Mouse (Mus musculus) CH12.LX (cell line): ENCODE data around the gene Zmynd8. TPM values are rescaled to one million over a fixed set of nuclear protein-coding genes. Genes with fewer than 3 reads are reported as not detected.

ENCODE experiments used
- DNase-seq: peaks from one replicate; pipeline ENCODE4 v3.0.0-alpha.2; 2013; ENCODE audit errors: extremely low read depth
- H3K27ac ChIP-seq: 2 replicates; pipeline ENCODE4 v1.5.1; 2012; ENCODE audit warnings: low read depth, mild to moderate bottlenecking, control low read depth, moderate library complexity; ENCODE audit not compliant: insufficient read depth
- H3K27me3 ChIP-seq: replicated peaks from 2 replicates; pipeline ENCODE3; 2012; ENCODE audit warnings: inconsistent platforms
- H3K36me3 ChIP-seq, 2 experiments: replicated peaks in 1 of 2; 2 replicates each; pipeline versions ENCODE3 to v1.6.1; 2012; ENCODE audit warnings: inconsistent platforms in 1 of 2, low read length in 1 of 2, mild to moderate bottlenecking in 1 of 2, mixed read lengths in 1 of 2, moderate library complexity in 1 of 2; ENCODE audit not compliant: control insufficient read depth in 1 of 2, insufficient read depth in 1 of 2
- H3K4me1 ChIP-seq, 2 experiments: 2 replicates each; pipeline ENCODE4 v1.6.1; 2012; ENCODE audit warnings: inconsistent platforms in 1 of 2, moderate library complexity in 1 of 2; ENCODE audit not compliant: insufficient read depth in 2 of 2, control insufficient read depth in 1 of 2
- H3K4me2 ChIP-seq: 2 replicates; pipeline ENCODE4 v1.6.1; 2012; ENCODE audit warnings: low read depth, mild to moderate bottlenecking, control low read depth; ENCODE audit not compliant: poor library complexity, insufficient read depth, severe bottlenecking
- H3K4me3 ChIP-seq, 3 experiments: fragments of 150-350 bp in 1 of 3; sonication (generic) in 1 of 3; replicated peaks in 1 of 3; 2 replicates each; pipeline versions ENCODE3 to v1.5.1; 2011 to 2012; ENCODE audit warnings: low read depth in 2 of 3, low read length in 2 of 3, mild to moderate bottlenecking in 2 of 3, moderate library complexity in 2 of 3, control low read depth in 1 of 3, improper control_type of control experiment in 1 of 3, inconsistent platforms in 1 of 3, mixed read lengths in 1 of 3; ENCODE audit not compliant: poor library complexity in 1 of 3
- H3K79me2 ChIP-seq: replicated peaks from 2 replicates; pipeline ENCODE4 v1.6.1; 2012; ENCODE audit warnings: mild to moderate bottlenecking, moderate library complexity; ENCODE audit not compliant: control insufficient read depth, poor library complexity, insufficient read depth, severe bottlenecking; ENCODE audit errors: extremely low read depth
- H3K9ac ChIP-seq: 2 replicates; pipeline ENCODE4 v1.6.1; 2012; ENCODE audit warnings: low read depth, mild to moderate bottlenecking, control low read depth, moderate library complexity; ENCODE audit not compliant: insufficient read depth
- H3K9me3 ChIP-seq: replicated peaks from 2 replicates; pipeline ENCODE3; 2012; ENCODE audit warnings: low read length, inconsistent platforms, mixed read lengths
- BHLHE40 ChIP-seq: IDR thresholded peaks from 2 replicates; pipeline ENCODE4 v1.6.1; 2011; ENCODE audit warnings: mild to moderate bottlenecking, low read depth, low read length, improper control_type of control experiment
- CHD1 ChIP-seq: IDR thresholded peaks from 2 replicates; pipeline ENCODE4 v1.6.1; 2012; ENCODE audit warnings: low read depth, low read length, improper control_type of control experiment, inconsistent platforms
- CHD2 ChIP-seq: IDR thresholded peaks from 2 replicates; pipeline ENCODE4 v1.6.1; 2011; ENCODE audit warnings: low read length, improper control_type of control experiment
- CTCF ChIP-seq, 2 experiments: IDR thresholded peaks in 1 of 2; conservative IDR thresholded peaks in 1 of 2; 2 replicates each; pipeline ENCODE4 v1.5.1; 2011 to 2012; ENCODE audit warnings: low read depth in 2 of 2, low read length in 2 of 2, improper control_type of control experiment in 1 of 2, inconsistent platforms in 1 of 2, mild to moderate bottlenecking in 1 of 2, moderate library complexity in 1 of 2
- E2F4 ChIP-seq: IDR thresholded peaks from 2 replicates; pipeline ENCODE4 v1.6.1; 2011; ENCODE audit warnings: low read depth, low read length, improper control_type of control experiment; ENCODE audit not compliant: insufficient replicate concordance
- EP300 ChIP-seq: IDR thresholded peaks from 2 replicates; pipeline ENCODE4 v1.6.1; 2011; ENCODE audit warnings: low read length, improper control_type of control experiment
- ETS1 ChIP-seq: conservative IDR thresholded peaks from 2 replicates; pipeline ENCODE4 v1.6.1; 2012; ENCODE audit warnings: low read depth, mild to moderate bottlenecking, inconsistent platforms, low read length, improper control_type of control experiment, moderate library complexity
- GABPA ChIP-seq: IDR thresholded peaks from 2 replicates; pipeline ENCODE4 v1.6.1; 2012; ENCODE audit warnings: low read depth, low read length, improper control_type of control experiment, inconsistent platforms; ENCODE audit not compliant: insufficient replicate concordance
- IRF4 ChIP-seq: IDR thresholded peaks from 2 replicates; pipeline ENCODE4 v1.6.1; 2014; ENCODE audit warnings: low read depth, mild to moderate bottlenecking, inconsistent platforms, low read length, improper control_type of control experiment
- JUN ChIP-seq: IDR thresholded peaks from 2 replicates; pipeline ENCODE4 v1.6.1; 2011; ENCODE audit warnings: low read depth, mild to moderate bottlenecking, low read length, improper control_type of control experiment, moderate library complexity; ENCODE audit not compliant: insufficient read depth
- JUND ChIP-seq: conservative IDR thresholded peaks from 2 replicates; pipeline ENCODE4 v1.6.1; 2011; ENCODE audit warnings: low read depth, low read length, improper control_type of control experiment
- KAT2A ChIP-seq: IDR thresholded peaks from 2 replicates; pipeline ENCODE4 v1.6.1; 2012; ENCODE audit warnings: low read length, improper control_type of control experiment, inconsistent platforms; ENCODE audit not compliant: insufficient replicate concordance
- MAFK ChIP-seq: IDR thresholded peaks from 2 replicates; pipeline ENCODE4 v1.6.1; 2011; ENCODE audit warnings: low read length, improper control_type of control experiment; ENCODE audit not compliant: insufficient replicate concordance
- MAX ChIP-seq: IDR thresholded peaks from 2 replicates; pipeline ENCODE4 v1.6.1; 2011; ENCODE audit warnings: low read length, improper control_type of control experiment
- MAZ ChIP-seq: IDR thresholded peaks from 2 replicates; pipeline ENCODE4 v1.6.1; 2012; ENCODE audit warnings: low read depth, mild to moderate bottlenecking, inconsistent platforms, low read length, improper control_type of control experiment, moderate library complexity
- MXI1 ChIP-seq: IDR thresholded peaks from 2 replicates; pipeline ENCODE4 v1.6.1; 2011; ENCODE audit warnings: mild to moderate bottlenecking, low read depth, low read length, improper control_type of control experiment
- MYC ChIP-seq: IDR thresholded peaks from 2 replicates; pipeline ENCODE4 v1.6.1; 2011; ENCODE audit warnings: low read depth, mild to moderate bottlenecking, improper control_type of control experiment, low read length
- NELFE ChIP-seq: IDR thresholded peaks from 2 replicates; pipeline ENCODE4 v1.6.1; 2011; ENCODE audit warnings: low read depth, low read length, improper control_type of control experiment
- NRF1 ChIP-seq: IDR thresholded peaks from 2 replicates; pipeline ENCODE4 v1.6.1; 2014; ENCODE audit warnings: low read depth, mild to moderate bottlenecking, inconsistent platforms, low read length, improper control_type of control experiment, moderate library complexity
- PAX5 ChIP-seq: IDR thresholded peaks from 2 replicates; pipeline ENCODE4 v1.6.1; 2012; ENCODE audit warnings: low read length, inconsistent platforms, mixed read lengths
- POLR2AphosphoS2 ChIP-seq: IDR thresholded peaks from 2 replicates; pipeline ENCODE4 v1.6.1; 2011; ENCODE audit warnings: low read depth, low read length, improper control_type of control experiment
- RAD21 ChIP-seq: IDR thresholded peaks from 2 replicates; pipeline ENCODE4 v1.6.1; 2011; ENCODE audit warnings: low read depth, mild to moderate bottlenecking, low read length, improper control_type of control experiment, moderate library complexity
- RCOR1 ChIP-seq: conservative IDR thresholded peaks from 2 replicates; pipeline ENCODE4 v1.6.1; 2012; ENCODE audit warnings: low read depth, mild to moderate bottlenecking, inconsistent platforms, low read length, improper control_type of control experiment
- SIN3A ChIP-seq: IDR thresholded peaks from 2 replicates; pipeline ENCODE4 v1.6.1; 2012; ENCODE audit warnings: low read length, improper control_type of control experiment, inconsistent platforms
- SMC3 ChIP-seq: IDR thresholded peaks from 2 replicates; pipeline ENCODE4 v1.6.1; 2011; ENCODE audit warnings: low read depth, low read length, improper control_type of control experiment
- UBTF ChIP-seq: IDR thresholded peaks from 2 replicates; pipeline ENCODE4 v1.6.1; 2012; ENCODE audit warnings: low read depth, mild to moderate bottlenecking, inconsistent platforms, low read length, improper control_type of control experiment, moderate library complexity
- USF1 ChIP-seq: IDR thresholded peaks from 2 replicates; pipeline ENCODE4 v1.6.1; 2014; ENCODE audit warnings: low read depth, mild to moderate bottlenecking, inconsistent platforms, low read length, improper control_type of control experiment
- USF2 ChIP-seq: conservative IDR thresholded peaks from 2 replicates; pipeline ENCODE4 v1.6.1; 2011; ENCODE audit warnings: low read depth, low read length, improper control_type of control experiment
- ZMIZ1 ChIP-seq: IDR thresholded peaks from 2 replicates; pipeline ENCODE4 v1.6.1; 2012; ENCODE audit warnings: low read depth, mild to moderate bottlenecking, inconsistent platforms, low read length, improper control_type of control experiment
- ZNF384 ChIP-seq: IDR thresholded peaks from 2 replicates; pipeline ENCODE4 v1.6.1; 2012; ENCODE audit warnings: low read depth, low read length, improper control_type of control experiment, inconsistent platforms
- dilution Hi-C: fragments of 300-500 bp; cut with MboI; formaldehyde crosslinking; loops from 2 replicates; pipeline ENCODE4 v1.14.3; 2020; ENCODE audit warnings: low sequenced_read_pairs; ENCODE audit not compliant: extremely low pct_unique_long_range_greater_than_20kb, extremely low pct_ligation_motif_present
- in situ Hi-C: fragments of 300-500 bp; cut with MboI; formaldehyde crosslinking; loops from 3 replicates; pipeline ENCODE4 v1.14.3; 2019; ENCODE audit warnings: low sequenced_read_pairs, low pct_ligation_motif_present, low pct_unique_long_range_greater_than_20kb, mixed read lengths
- polyA plus RNA-seq: library from polyadenylated mRNA; unstranded; fragments of >175 nt; gene quantifications from 2 replicates; pipeline ENCODE4 v1.2.1, GENCODE M21; 2012; ENCODE audit warnings: low read depth; ENCODE audit not compliant: insufficient read length
- total RNA-seq, 2 experiments: library from RNA; depleted of rRNA; stranded (reverse); fragments of 300-350 nt in 1 of 2; fragments of >200 nt in 1 of 2; gene quantifications; 2 replicates each; pipeline ENCODE4 v1.2.3; 2012 to 2014

Gene Zmynd8
- total and polyA plus RNA-seq, 3 experiments, result 33.6 to 84.5 (median 35.1) TPM

DNA sequence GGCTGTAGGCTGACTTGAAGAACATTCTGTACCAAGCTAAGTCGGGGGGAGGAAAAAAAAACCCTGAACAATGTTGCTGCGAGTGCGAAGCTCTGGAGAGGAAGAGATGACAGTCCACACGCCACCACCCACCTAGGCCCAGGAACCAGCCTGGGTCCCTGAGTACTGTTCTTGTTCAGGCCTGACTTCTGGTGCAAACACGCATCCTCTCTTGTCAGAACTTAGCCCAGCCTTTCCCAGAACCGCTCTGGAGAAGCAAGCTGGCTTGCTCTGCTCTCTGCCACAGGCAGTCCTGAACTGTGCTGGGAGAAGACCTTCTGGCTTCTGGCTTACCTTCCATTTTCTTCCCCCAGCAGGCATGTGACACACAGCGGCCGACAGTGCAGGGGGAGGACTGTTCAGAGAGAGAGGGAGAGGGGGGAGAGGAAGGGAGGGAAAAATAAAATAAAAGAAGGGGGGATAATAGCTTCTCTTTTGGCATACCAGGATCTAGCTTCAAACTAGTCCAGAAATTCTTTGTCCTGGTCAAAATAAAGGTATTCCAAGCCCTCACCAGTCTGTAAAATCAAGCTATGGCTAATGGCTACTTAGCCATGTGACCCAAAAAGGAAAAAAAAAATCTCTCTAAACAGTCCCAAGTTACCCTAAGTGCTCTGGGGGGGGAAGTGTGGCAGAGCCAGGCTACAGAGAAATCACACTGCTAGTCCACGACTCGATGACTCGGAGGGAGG is 14.8 kb downstream of the Zmynd8 start:
- Histone ChIP-seq H3K4me2 (peak overlapping the region; percentile 80), H3K9me3 (no peaks in the 10 kb centered on the region), H3K27me3 (no peaks in the 10 kb centered on the region), H3K4me1 (peaks cover 22 to 60% of the 10 kb centered on the region in 2 experiments), H3K9ac (peak overlapping the region; percentile 80), H3K4me3 (peak overlapping the region; percentile 72 to 92 (median 81)), H3K36me3 (peaks cover 4 to 28% of the 10 kb centered on the region in 2 experiments), H3K27ac (peak overlapping the region; percentile 99), H3K79me2 (peaks cover 51% of the 10 kb centered on the region)
- dilution Hi-C loops (no loop called here), in situ Hi-C loops (no loop called here)
- TF ChIP-seq POLR2AphosphoS2, result no peak
- TF ChIP-seq MAFK, result no peak
- no peak for TF ChIP-seq JUN
- TF ChIP-seq RAD21, result no peak
- no peak for TF ChIP-seq E2F4
- TF ChIP-seq MXI1, result peak; percentile 78
- TF ChIP-seq JUND, result no peak
- no peak for TF ChIP-seq UBTF
- TF ChIP-seq CTCF (conservative IDR thresholded peaks at IDR 0.05 in 1 of 2, IDR thresholded peaks at IDR 0.05 in 1 of 2; ENCODE audit: low read depth in 2 of 2, low read length in 2 of 2), result no peak
- no peak for TF ChIP-seq NELFE
- peak; percentile 11; the same call in 1 of the 2 replicates for TF ChIP-seq ETS1
- no peak for TF ChIP-seq GABPA
- TF ChIP-seq SMC3, result no peak
- TF ChIP-seq PAX5, result no peak
- no peak for TF ChIP-seq EP300
- TF ChIP-seq MAX, result peak; percentile 68
- TF ChIP-seq CHD2, result 0 out of 2 replicates have a peak, but pooled peaks have one; percentile 6
- TF ChIP-seq ZMIZ1, result no peak; the same call in 1 of the 2 replicates
- 0 out of 2 replicates have a peak, but pooled peaks have one; percentile 57 for TF ChIP-seq SIN3A
- 0 out of 2 replicates have a peak, but pooled peaks have one; percentile 16 for TF ChIP-seq MAZ
- TF ChIP-seq IRF4, result no peak
- peak; percentile 29; the same call in 1 of the 2 replicates for TF ChIP-seq USF2
- peak; percentile 55 for TF ChIP-seq USF1
- peak; percentile 80; the same call in 1 of the 2 replicates for TF ChIP-seq MYC
- peak; percentile 86; the same call in 1 of the 2 replicates for TF ChIP-seq CHD1
- peak; percentile 82 for TF ChIP-seq ZNF384
- 0 out of 2 replicates have a peak, but pooled peaks have one; percentile 34 for TF ChIP-seq KAT2A
- peak; percentile 15; the same call in 1 of the 2 replicates for TF ChIP-seq BHLHE40
- no peak for TF ChIP-seq RCOR1
- peak; percentile 10; the same call in 1 of the 2 replicates for TF ChIP-seq NRF1
- no peak for DNase-seq
